In genomic region chr8:125558109-125559065, GRCm38 (mm10) we compare ENCODE assay signal across 8 mouse cellular contexts. TPM values are rescaled to one million over a fixed set of nuclear protein-coding genes. Genes with fewer than 3 reads are reported as not detected.
DNase-seq lines count a peak whose midpoint lies in the region; TF ChIP-seq lines count a peak whose summit lies in the region.

No protein-coding gene starts in this region.

- peak overlapping the region; percentile 62 for H3K27ac ChIP-seq in cortical plate, adult 2 months (ENCODE audit: insufficient read depth, low read length)

- no peak overlapping the region for H3K4me3 ChIP-seq in cortical plate, adult 2 months (ENCODE audit: insufficient read depth, low read length)

- peaks cover 19% of the 10 kb centered on the region for H3K4me1 ChIP-seq in cortical plate, adult 2 months (ENCODE audit: control insufficient read depth, insufficient read depth, low read length)

- intact Hi-C loops in left cerebral cortex, postnatal 36 days (cut with DNase I): no loop called here

- TF ChIP-seq POLR2A in cortical plate, adult 2 months (IDR thresholded peaks at IDR 0.05; ENCODE audit: extremely low read depth, insufficient read depth, low read length): no peak

- DNase-seq in adrenal gland, adult (ENCODE audit: inconsistent age in 2 of 2, low spot score in 1 of 2): peak; percentile 89 to 96
- peak; percentile 99 for DNase-seq in heart, adult 11 months
- peak; percentile 77 for DNase-seq in kidney, adult 11 months
- DNase-seq in left cerebral cortex, postnatal 36 days (ENCODE audit: low spot score in 2 of 2): peak; percentile 87 to 88
- peak; percentile 84 for DNase-seq in mesoderm, embryonic 11.5 days (ENCODE audit: low read depth, low spot score)
- peak; percentile 82 for DNase-seq in right cerebral cortex, postnatal 25 days
- DNase-seq in urinary bladder, postnatal 25 days (ENCODE audit: low spot score): peak; percentile 76

- no peak for TF ChIP-seq CTCF in cortical plate, adult 2 months (IDR thresholded peaks at IDR 0.05; ENCODE audit: extremely low read depth, insufficient read depth, low read length)

RNA-seq across cellular contexts. Expression of gene Sipa1l2, which starts 11.2 kb away (rescaled TPM):
- 22.7 and 26.5 TPM in 2 replicates for polyA plus RNA-seq in cortical plate, adult 2 months (2012; rRNA removed)
- 10 to 100 TPM; 39.6 to 42.0 TPM for total RNA-seq in left cerebral cortex, postnatal 36 days (2021)
